Mouse (Mus musculus) cerebellum, postnatal 25 days (tissue): Measurements from ENCODE around the gene Oxtr.
A peak's percentile ranks its signal among the peaks of the same experiment; 100 is the strongest.

Experiments used
- DNase-seq, 2 experiments: peaks; one replicate each; pipeline ENCODE4 v3.0.0; 2021; ENCODE audit warnings: mixed read lengths in 2 of 2

Gene Oxtr

DNA sequence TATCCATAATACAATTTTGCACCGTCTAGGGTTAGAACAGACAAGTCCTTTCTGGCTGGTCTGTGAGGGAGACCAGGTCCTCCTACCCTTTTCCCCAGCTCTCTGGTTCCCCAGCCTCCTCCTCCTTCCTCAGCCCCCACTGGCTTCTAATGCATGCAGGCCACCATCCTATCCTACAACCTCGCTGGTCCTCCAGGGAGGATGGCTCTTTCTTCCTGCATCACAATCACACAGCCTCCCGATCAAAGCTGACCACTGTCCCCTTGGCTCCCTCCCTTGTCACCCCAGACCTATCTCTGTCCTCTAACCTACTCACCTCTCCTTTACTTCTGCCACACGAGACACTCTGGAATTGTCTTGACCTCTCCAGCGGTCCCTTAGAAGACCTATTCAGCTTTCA is 1.8 kb downstream of the Oxtr start:
- no peak for DNase-seq

DNA sequence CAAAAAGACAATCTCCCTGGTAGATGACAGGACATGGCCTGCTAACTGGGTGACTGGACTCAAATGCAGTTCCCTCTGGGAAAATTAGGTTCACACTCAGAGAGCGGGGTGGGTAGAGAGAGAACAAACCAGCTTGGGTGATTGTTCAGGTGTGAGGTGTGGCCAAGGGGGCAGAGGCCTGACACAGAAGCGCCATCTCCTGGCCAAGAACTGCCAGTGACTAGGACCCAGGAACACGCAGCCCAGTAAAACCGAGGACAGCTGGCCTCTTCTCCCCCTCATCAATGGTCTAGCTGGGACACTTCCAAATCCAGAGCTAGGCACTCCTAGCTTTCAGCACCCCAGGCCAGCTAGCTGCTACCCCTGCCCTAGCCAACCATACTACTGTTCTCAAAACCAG is 5.4 kb downstream of the Oxtr start:
- peak; percentile 37 to 63 for DNase-seq

DNA sequence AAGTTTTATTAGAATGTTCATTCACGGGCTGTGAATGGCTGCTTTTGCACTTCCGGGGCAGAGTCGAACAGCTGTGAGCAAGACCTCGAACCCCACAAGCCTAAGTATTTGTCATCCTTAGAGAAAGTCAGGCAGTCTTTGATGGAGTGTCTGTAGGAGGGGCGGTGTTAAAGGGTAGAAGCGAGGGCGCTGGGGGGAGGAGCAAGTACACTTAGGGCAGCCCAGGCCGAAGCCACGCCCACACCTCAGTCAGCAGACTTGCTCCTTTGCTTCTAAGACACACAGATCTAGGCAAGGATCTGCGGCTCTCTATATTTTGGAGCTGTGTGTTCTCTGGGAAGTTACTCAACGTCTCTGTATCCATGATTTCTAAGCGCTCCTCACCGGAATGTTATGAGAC is 9.9 kb downstream of the Oxtr start:
- no peak for DNase-seq

GRCm38 (mm10) chr6:112471644-112472043 is 18.1 kb downstream of the Oxtr start:
- no peak for DNase-seq

DNA sequence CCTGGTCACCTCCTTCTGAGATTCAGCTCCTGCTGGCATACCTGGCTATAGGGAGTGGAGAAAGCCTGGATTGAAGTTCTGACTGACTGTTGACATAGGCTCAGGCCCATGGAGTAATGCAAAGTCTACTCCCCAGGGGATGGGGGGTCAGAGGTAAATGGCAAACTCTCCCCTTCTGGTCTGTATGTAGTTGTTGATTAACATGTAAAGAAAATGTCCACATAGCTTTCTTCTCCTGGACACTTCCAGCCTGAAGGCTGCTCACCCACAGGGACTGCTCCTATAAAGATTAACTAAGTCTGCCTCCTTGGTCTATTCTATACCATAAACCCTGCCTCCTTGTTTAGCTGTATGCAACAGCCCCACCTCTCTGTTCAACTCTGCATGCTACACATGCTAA is 23.7 kb downstream of the Oxtr start:
- no peak for DNase-seq

- DNase-seq = peak; percentile 24 to 48
Measured at GRCm38 (mm10) chr6:112465441-112465840, 24.3 kb downstream of the Oxtr start.

GRCm38 (mm10) chr6:112463331-112463730 is 26.4 kb downstream of the Oxtr start:
- no peak for DNase-seq

DNA sequence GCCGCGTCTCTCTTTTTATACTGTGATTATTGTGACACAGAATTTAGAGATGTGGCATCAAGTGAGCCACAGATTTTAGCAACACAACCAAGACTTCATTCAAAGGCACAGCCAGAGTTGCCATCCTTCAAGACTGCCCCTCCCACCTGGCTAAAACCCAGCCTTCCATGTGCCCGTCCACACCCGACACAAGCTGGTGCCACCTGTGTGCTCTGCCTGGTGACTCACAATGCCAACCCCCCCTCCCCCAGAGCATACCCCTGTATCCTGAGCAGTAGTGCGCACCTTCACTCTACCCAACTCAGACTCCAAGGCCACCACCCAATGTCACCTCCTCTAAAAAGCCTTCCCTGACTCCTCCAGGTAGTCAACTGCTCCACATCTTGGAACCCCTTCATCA is 28.3 kb downstream of the Oxtr start:
- no peak for DNase-seq

DNA sequence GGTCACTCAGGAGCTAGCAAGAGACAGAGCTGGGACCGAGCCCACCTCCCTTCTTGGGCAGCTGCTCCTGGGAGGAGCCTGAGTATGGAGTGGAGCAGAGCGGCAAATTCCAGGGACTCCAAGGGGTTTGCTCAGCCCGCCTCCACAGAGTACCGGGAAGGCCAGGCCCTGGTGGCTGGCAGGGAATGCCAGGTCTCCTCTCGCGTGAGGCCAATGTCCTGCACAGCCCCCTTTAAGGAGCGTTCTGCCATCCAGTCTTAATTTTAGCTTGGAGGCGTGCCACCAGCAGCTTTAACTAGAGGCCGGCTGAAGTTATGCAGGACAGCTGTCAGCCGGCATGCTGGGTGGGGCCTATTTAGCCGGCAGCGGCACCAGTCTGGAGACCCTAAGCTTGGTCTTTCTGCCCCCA is 30.4 kb downstream of the Oxtr start, which contains the start of gene Cav3:
TSS of gene Cav3 (plus strand) at position 165 of the 409 bp plus-strand sequence.
- DNase-seq = no peak

DNA sequence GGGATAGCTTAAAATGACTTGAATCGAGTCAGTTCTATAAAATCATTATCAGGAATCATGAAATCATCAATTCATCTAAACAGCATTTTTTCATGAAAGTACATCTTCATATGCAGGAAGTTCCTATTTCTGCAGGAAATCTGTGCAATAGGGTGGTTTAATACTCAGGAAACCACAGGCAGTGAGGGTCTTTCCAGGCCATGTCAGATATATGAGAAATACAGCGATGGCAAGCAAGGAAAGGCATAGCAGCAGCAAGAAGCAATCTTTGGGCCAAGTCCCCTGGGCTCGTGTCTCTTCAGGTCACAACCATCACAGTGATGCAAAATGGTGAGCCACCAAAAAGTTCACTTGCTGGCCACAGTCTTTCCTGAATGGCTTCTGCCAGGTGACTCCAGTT is 44.1 kb downstream of the Oxtr start:
- DNase-seq = no peak

GRCm38 (mm10) chr6:112426018-112426732 is 63.6 kb downstream of the Oxtr start:
- no peak for DNase-seq

DNA sequence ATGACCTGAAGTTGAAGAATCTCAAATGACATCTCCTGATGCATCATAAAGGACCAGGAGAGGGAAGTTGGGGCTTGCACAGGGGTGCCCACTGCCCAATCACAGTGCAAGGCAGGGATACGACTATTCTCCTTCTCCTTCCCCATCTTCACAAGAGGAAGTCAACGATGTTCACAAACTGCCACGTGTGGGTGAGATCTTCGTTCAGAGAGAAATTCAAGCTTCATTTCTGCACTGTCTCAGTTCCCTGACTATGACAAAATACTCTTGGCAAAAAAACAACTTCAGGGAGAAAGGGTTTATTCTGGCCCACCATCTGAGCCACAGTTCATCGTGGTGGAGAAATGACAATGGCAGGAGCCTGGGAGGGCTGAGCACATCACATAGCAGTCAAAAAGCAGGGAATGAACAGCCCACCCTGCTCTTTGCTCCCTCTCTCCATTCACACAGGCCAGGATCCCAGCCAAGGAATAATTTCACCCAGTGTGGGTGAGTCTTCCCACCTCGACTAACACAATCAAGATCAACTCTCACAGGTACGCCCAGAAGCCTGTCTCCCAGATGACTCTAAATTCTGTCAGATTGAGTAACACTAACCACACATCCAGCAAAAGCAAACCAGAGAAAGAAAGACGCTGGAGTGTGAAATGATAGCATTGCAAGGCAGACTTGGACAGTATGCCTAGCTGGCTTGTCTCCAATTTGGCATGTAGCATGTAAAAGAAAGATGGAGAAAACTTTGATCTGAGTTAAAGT is 65.8 kb downstream of the Oxtr start:
- no peak for DNase-seq
